Mouse (Mus musculus) colon, adult 2 months (tissue): Measurements from ENCODE around the gene Eloa. TPM values are rescaled to one million over a fixed set of nuclear protein-coding genes. Genes with fewer than 3 reads are reported as not detected.

Experiments used
- polyA plus RNA-seq: library from polyadenylated mRNA; depleted of rRNA; stranded (reverse); fragments of >200 nt; gene quantifications from 2 replicates; pipeline ENCODE4 v1.2.3, GENCODE M21; 2012; rRNA removed

The Eloa gene
- 6.6 and 8.8 TPM in 2 replicates for polyA plus RNA-seq

DNA sequence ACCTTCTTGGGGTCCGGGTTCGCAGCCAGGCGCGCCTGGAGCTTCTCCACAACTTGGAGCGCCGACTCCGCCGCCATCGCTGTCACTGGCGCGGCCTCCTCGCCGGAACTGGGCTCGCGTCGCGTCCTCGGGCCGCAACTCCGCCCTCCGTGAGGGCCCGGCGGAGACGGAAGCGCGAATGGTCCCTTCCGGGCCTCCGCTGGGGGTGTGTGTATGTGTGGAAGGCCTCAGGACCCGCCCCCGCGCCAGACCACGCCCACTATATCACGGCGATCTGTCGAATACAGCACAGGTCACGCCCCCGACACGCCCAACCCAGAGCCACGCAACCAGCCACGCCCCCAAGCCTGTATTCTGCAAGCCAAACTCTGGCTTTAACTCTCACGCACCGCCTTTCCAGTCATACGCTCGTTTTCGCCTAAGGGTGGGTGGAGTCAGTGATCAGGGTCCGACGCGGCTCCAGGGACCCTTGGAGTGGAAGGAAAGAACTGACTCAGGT lies at the start of gene Eloa:
TSS of gene Eloa (minus strand) at position 215 of the 499 bp plus-strand sequence.

DNA sequence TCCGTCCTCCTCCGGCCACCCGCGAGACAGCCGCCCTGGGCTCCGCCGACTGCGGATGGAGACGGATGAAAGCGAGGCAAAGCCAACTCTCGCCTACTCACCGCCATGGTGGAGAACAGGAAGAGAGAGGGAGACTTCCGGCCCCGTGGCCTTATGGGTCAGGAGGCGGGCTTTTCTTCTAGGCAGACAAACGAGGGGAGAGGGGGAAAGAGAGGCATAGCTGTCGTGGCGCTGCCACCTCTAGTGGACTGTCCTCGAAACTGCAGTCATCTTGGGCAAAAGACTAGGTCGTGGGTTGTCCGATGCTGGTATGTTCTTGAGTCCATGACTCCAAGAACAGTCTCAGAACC lies 31.7 kb upstream of the Eloa start, which contains the start of gene Rpl11:
TSS of gene Rpl11 (minus strand) at position 182 of the 350 bp plus-strand sequence.

DNA sequence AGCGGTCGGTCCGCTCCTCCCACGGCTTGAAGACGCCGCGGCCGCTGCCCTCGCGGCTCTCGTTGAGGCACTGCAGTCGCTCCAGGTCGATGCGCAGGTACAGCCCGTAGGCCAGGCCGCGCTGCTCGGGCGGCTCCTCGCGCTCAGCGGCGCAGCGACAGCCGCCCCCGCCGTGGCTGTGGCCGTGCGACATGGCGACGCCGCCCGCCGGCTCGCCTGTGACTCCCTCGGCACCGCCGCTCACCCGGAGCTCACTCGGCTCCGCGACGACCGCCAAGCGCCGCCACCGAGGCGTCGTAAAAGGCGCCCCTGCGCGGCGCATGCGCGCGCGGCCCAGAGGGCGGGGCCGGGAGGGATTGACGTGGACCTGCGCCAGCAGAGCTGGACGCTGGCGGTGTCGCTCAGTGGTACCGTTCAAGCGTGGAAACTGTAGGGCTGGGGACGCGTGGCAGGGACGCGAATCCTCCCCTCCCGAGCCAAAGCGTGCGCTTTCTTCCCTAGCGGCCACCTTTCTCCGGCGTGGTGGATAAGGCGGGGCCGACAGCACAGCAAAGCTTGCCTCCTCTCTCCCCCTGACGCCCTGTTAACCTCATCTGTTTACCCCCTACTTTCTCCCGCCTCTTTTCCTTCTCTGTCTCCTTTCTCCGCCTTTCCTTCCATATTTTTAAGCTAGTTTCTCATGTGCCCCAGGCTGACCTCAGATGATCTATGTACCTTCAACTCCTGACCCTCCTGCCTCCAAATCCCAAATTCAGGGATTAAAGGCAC lies 34.4 kb downstream of the Eloa start, which contains the start of gene Pithd1:
TSS of gene Pithd1 (minus strand) at position 322 of the 768 bp plus-strand sequence.

DNA sequence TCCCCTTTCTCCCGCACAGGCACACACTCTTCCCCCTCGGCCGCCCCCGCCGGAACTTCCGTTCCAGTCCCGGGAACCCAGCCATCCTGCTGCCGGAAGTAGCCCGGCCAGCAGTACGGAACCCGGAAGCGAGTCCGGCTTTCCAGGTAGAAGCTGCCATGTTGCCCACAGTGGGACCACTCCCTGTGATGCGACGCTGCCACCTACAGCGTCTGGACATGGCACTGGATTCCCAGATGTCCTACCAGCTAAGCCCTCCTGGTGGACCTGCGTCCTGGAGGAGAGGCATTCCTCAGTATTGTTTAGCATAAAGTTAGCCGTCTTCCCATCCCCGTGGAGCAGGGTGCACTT lies 49.0 kb downstream of the Eloa start, which contains the start of gene Lypla2:
TSS of gene Lypla2 (minus strand) at position 71 of the 351 bp plus-strand sequence.

DNA sequence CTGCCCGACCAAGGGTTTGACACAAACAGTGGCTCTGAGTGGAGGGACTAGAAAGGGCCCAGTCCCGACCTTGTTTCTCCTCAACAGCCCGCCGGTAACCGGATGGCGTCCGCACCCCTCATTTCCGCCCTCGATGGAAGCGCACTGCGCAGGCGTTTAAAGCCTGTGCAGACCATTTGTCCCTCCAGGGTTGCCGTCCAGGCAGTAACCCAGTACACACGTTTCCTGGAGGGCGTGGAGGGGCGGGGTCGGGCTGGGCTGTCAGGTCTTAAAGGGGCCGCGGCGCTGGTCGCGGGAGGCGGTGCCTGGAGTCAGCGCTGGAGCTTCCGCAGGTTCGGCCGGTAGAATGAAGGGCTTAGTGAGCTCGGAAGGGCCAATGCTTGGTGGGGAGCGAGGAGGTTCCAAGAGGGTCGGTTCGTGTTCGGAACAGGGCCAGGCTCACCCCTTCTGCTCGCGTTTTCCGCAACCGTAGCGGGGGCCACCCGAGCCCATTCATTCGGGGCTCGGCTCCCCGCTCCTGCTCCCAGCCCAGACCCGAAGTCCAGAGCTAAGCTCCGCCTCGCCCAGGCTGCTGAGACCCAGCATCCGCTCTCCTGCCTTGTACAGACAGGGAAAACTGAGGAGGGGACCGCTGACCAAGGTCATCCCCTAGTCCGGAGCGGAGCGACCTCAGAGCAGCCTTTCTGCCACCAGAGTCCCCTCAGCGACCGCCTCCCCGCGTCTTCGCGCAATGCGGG lies 57.9 kb downstream of the Eloa start, which contains the start of gene Gale:
TSS of gene Gale (plus strand) at position 271 of the 737 bp plus-strand sequence.

Other genes with a start within 250 kb of the Eloa start
- 57.4 and 111 TPM in 2 replicates for gene Srsf10, start 166.0 kb downstream of the Eloa start, polyA plus RNA-seq
- 11.0 and 13.8 TPM in 2 replicates for gene Pnrc2, start 147.9 kb downstream of the Eloa start, polyA plus RNA-seq
- 1.0 and 1.1 TPM in 2 replicates for gene Cnr2, start 126.4 kb downstream of the Eloa start, polyA plus RNA-seq
- 184 and 185 TPM in 2 replicates for gene Fuca1, start 101.0 kb downstream of the Eloa start, polyA plus RNA-seq
- 102 and 115 TPM in 2 replicates for gene Hmgcl, start 75.3 kb downstream of the Eloa start, polyA plus RNA-seq
- 356 and 461 TPM in 2 replicates for gene Gale, start 58.0 kb downstream of the Eloa start, polyA plus RNA-seq
- 261 and 282 TPM in 2 replicates for gene Lypla2, start 49.1 kb downstream of the Eloa start, polyA plus RNA-seq
- 89.3 and 109 TPM in 2 replicates for gene Pithd1, start 34.5 kb downstream of the Eloa start, polyA plus RNA-seq
- 249 and 272 TPM in 2 replicates for gene Rpl11, start 31.7 kb upstream of the Eloa start, polyA plus RNA-seq
- gene Id3, start 121.7 kb upstream of the Eloa start, polyA plus RNA-seq = 278 and 391 TPM in 2 replicates
- gene E2f2, start 150.6 kb upstream of the Eloa start, polyA plus RNA-seq = 9.4 and 11.1 TPM in 2 replicates
- 3.8 and 4.0 TPM in 2 replicates for gene Asap3, start 184.6 kb upstream of the Eloa start, polyA plus RNA-seq
- 16.6 and 21.7 TPM in 2 replicates for gene Tcea3, start 226.0 kb upstream of the Eloa start, polyA plus RNA-seq